Mouse (Mus musculus) limb, embryonic 13.5 days (tissue): Measurements from ENCODE around the gene Fez2. TPM values are rescaled to one million over a fixed set of nuclear protein-coding genes. Genes with fewer than 3 reads are reported as not detected.

Experiments
- ATAC-seq: fragments of 200-750 bp; cut with Nextera tagmentation; 2 replicates; pipeline ENCODE4 v1.8.0; 2017; ENCODE audit warnings: low read depth, moderate number of reproducible peaks, moderate TSS enrichment; ENCODE audit not compliant: low FRiP score
- H3K27ac ChIP-seq: fragments of 300-500 bp; sonication (generic); 2 replicates; pipeline ENCODE4 v1.5.1; 2015; ENCODE audit warnings: inconsistent platforms, mild to moderate bottlenecking, moderate library complexity
- H3K27me3 ChIP-seq: fragments of 300-500 bp; sonication (generic); 2 replicates; pipeline ENCODE4 v1.6.1; 2015; ENCODE audit warnings: mild to moderate bottlenecking, inconsistent platforms
- H3K36me3 ChIP-seq: fragments of 300-500 bp; sonication (generic); 2 replicates; pipeline ENCODE4 v1.6.1; 2015; ENCODE audit warnings: inconsistent platforms, mild to moderate bottlenecking, moderate library complexity
- H3K4me1 ChIP-seq: fragments of 300-500 bp; sonication (generic); 2 replicates; pipeline ENCODE4 v1.6.1; 2015; ENCODE audit warnings: inconsistent platforms
- H3K4me2 ChIP-seq: fragments of 300-500 bp; sonication (generic); replicated peaks from 2 replicates; pipeline ENCODE4 v1.6.1; 2015; ENCODE audit warnings: inconsistent platforms, mild to moderate bottlenecking, moderate library complexity
- H3K4me3 ChIP-seq: fragments of 300-500 bp; sonication (generic); 2 replicates; pipeline ENCODE4 v1.5.1; 2015; ENCODE audit warnings: moderate library complexity, mild to moderate bottlenecking, inconsistent platforms
- H3K9ac ChIP-seq: fragments of 300-500 bp; sonication (generic); 2 replicates; pipeline ENCODE4 v1.6.1; 2015; ENCODE audit warnings: mild to moderate bottlenecking, inconsistent platforms
- H3K9me3 ChIP-seq: fragments of 300-500 bp; sonication (generic); 2 replicates; pipeline ENCODE4 v1.6.1; 2016; ENCODE audit warnings: inconsistent platforms
- WGBS: fragments of 180-500 bp; shearing (Covaris S2); methylation state at CpG from one replicate; pipeline ENCODE4 v1.1.7; 2015; 5-methylcytosine and 5-hydroxymethylcytosine counted together
- polyA plus RNA-seq: library from polyadenylated mRNA; unstranded; fragments of >200 nt; fragmentation: Nextera tagmentation; extraction: Ambion mirVana; gene quantifications from 2 replicates; pipeline ENCODE4 v1.2.1, GENCODE M21; 2015

Gene Fez2
- polyA plus RNA-seq, result 41.2 and 43.7 TPM in 2 replicates

DNA sequence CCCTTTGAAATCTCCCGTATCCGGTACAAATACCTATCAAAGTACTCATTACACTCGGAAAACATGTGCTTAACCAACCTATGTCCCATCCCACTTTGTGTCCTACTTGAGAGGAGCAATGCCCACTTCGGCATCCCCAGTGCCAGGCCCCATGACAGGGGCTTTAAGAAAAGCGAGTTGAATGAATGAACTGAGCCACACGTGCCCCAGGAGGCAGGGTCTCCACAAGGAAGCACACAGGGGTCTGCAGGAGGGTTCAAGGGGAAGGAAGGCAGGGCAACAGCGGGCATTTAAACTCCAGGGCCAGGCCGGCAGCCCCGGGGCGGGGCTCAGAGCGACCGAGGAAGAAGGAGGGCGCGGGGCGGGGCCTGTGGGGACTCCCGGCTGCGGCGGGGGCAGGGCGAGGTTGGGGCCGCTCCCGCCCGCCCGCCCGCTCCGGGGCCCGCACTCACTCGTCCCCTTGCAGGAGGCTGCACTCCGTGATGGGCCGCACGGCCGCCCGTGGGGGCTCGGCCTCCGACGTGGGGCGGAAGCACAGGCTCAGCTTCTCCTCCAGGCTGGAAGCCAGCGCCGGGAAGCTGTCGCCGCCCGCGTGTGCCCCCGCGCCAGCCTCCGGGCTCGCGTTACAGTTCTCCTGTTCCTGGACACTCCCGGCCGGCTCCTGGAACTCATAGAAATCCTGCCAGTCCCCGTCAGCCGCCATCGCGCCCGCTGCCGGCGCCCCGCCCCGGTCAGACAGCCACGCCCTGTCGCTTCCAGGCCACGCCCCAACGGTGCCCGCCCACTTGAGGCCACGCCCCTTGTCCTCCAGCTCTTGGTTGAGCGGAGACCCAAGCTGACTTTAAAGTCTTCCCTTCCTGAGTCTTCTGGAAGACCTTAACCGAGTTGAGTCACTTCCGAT lies at the start of gene Fez2:
Fez2 (minus strand) TSS at position 772 of the 901 bp plus-strand sequence.
- ATAC-seq, result peak; percentile 95
- Histone ChIP-seq H3K4me2 (peak within 1 kb of the TSS; percentile 74), H3K27me3 (no peaks in the 10 kb centered on the region), H3K4me1 (peaks cover 12% of the 10 kb centered on the region), H3K4me3 (peak within 1 kb of the TSS; percentile 86), H3K27ac (peak within 1 kb of the TSS; percentile 94), H3K9me3 (no peaks in the 10 kb centered on the region), H3K36me3 (peaks cover 2% of the 10 kb centered on the region; the same call in 1 of the 2 replicates), H3K9ac (peak within 1 kb of the TSS; percentile 87)
- WGBS, result 1% methylated on average over 48 of the region's 67 CpGs

DNA sequence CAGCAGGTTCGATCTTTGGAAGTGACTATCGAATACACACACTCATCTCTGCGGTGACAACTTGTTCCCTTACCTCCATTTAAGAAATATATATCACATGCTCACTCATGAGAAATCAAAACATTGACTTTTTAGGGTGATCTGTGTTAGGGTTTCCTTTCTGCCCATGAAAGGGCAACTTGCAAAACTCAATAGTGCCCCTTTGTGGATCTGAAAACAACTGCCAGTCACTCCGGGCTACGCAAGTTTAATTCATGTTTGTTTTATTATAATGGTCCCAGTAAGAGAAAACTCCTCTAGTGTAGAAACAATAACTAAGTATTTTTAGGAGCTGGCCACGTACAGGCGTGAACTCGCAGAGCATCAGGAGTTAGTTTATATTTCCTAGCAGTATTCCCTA lies 47.5 kb upstream of the Fez2 start:
- Histone ChIP-seq H3K36me3 (no peaks in the 10 kb centered on the region), H3K27ac (no peak overlapping the region), H3K4me1 (no peaks in the 10 kb centered on the region), H3K4me3 (no peak overlapping the region), H3K4me2 (no peak overlapping the region), H3K9ac (no peak overlapping the region), H3K27me3 (0 out of 2 replicates have a peak, but pooled peaks cover 2% of the 10 kb centered on the region), H3K9me3 (no peaks in the 10 kb centered on the region)
- no peak for ATAC-seq
- 80% methylated on average over 8 of the region's 8 CpGs for WGBS

DNA sequence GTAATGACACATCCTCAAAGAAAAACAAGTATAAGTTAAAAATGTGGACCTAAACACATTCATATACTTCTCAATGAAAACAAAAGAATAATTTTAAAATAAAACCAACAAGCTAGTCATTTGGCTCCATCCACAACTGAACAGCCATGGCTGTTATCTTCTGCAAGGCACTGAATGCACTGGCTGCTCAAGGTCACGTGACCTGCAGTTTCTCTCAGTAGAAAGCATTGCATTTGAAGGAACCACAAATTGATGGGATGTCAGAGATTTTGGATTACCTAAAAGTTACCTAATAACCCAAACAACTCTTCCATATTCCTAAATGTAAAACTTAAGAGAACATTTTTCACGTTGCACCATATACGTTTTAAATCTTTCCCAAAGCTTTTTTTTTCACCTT lies 47.1 kb upstream of the Fez2 start:
- no peaks in the 10 kb centered on the region for H3K36me3 ChIP-seq
- H3K9ac ChIP-seq, result no peak overlapping the region
- 0 out of 2 replicates have a peak, but pooled peaks cover 2% of the 10 kb centered on the region for H3K27me3 ChIP-seq
- H3K9me3 ChIP-seq, result peaks cover 3% of the 10 kb centered on the region; the same call in 1 of the 2 replicates
- 89% methylated on average over 3 of the region's 3 CpGs for WGBS
- H3K27ac ChIP-seq, result no peak overlapping the region
- H3K4me2 ChIP-seq, result no peak overlapping the region
- no peak overlapping the region for H3K4me3 ChIP-seq
- no peak for ATAC-seq
- H3K4me1 ChIP-seq, result no peaks in the 10 kb centered on the region

DNA sequence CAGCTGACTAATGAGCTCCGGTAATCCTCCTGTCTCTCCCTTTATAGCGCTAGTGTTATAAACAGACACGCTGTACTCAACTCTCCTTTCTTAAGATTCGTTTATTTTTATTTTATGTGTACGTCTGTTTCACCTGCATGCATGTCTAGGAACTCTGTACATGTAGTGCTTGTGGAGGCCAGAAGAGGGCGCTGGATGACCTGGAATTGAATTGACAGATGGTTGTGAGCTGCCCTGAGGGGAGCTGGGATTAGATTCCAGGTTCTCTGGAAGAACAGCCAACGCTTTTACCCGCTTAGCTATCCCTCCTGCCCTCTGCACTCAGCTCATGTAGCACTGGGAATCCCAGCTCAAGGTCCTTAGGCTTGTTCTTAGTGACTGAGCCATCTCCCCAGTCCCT lies 42.2 kb upstream of the Fez2 start:
- no peak for ATAC-seq
- no peak overlapping the region for H3K27ac ChIP-seq
- WGBS, result 75% methylated on average over 8 of the region's 8 CpGs

DNA sequence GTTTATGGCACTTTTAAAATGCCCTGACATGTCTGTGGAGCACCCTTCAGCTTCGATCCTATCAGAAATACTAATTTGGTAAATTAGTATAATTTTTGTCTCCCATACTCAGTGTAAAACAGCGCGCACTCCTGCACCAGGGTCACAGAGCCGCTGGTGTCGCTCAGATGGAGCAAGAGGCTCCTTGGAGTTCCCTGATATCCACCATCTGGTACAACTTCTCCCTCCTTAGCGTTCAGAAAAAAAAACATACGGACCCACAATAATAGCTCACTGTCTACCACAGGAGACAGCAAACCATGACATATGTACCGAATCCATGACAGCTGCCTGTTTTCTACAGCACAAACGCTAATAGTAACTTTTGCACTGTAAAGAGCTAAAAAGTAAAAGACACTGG lies 37.6 kb upstream of the Fez2 start:
- ATAC-seq, result no peak
- WGBS, result 82% methylated on average over 9 of the region's 9 CpGs

More for the DNA sequence above, 42.2 kb upstream of the Fez2 start:
- H3K4me1 ChIP-seq, result no peaks in the 10 kb centered on the region
- H3K36me3 ChIP-seq, result no peaks in the 10 kb centered on the region
- no peak overlapping the region for H3K4me2 ChIP-seq
- H3K9me3 ChIP-seq, result peaks cover 5% of the 10 kb centered on the region; the same call in 1 of the 2 replicates
- no peak overlapping the region for H3K4me3 ChIP-seq
- no peak overlapping the region for H3K9ac ChIP-seq
- 0 out of 2 replicates have a peak, but pooled peaks cover 2% of the 10 kb centered on the region for H3K27me3 ChIP-seq

DNA sequence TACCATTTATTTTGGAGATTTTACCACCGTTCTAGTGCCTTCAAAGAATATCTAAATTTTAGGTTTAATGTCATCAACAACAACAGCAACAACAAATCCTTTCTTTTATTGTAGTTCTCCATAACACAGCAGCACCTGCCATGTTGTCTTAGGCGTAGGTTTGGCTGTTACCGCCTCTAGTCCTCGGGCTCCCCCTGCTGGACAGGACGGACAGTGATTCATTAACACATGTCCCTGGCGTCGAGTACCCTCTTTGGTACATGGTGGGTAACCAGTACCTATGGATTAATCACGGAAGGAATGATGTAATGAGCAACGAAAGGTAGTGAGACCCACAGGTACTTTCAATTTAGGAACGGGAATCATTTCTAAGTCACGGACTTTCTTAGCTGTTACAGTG lies 37.2 kb upstream of the Fez2 start:
- no peak for ATAC-seq
- WGBS, result 35% methylated on average over 11 of the region's 11 CpGs
- H3K27ac ChIP-seq, result no peak overlapping the region
- H3K4me2 ChIP-seq, result no peak overlapping the region
- H3K9me3 ChIP-seq, result peaks cover 2% of the 10 kb centered on the region; the same call in 1 of the 2 replicates
- H3K27me3 ChIP-seq, result no peaks in the 10 kb centered on the region
- H3K9ac ChIP-seq, result no peak overlapping the region
- H3K4me3 ChIP-seq, result no peak overlapping the region
- peaks cover 6% of the 10 kb centered on the region; the same call in 1 of the 2 replicates for H3K4me1 ChIP-seq
- no peaks in the 10 kb centered on the region for H3K36me3 ChIP-seq

More for the DNA sequence above, 37.6 kb upstream of the Fez2 start:
- Histone ChIP-seq H3K27ac (no peak overlapping the region), H3K9me3 (peaks cover 5% of the 10 kb centered on the region; the same call in 1 of the 2 replicates), H3K4me2 (no peak overlapping the region), H3K27me3 (no peaks in the 10 kb centered on the region), H3K4me3 (no peak overlapping the region), H3K4me1 (peaks cover 6% of the 10 kb centered on the region; the same call in 1 of the 2 replicates), H3K9ac (no peak overlapping the region), H3K36me3 (no peaks in the 10 kb centered on the region)

DNA sequence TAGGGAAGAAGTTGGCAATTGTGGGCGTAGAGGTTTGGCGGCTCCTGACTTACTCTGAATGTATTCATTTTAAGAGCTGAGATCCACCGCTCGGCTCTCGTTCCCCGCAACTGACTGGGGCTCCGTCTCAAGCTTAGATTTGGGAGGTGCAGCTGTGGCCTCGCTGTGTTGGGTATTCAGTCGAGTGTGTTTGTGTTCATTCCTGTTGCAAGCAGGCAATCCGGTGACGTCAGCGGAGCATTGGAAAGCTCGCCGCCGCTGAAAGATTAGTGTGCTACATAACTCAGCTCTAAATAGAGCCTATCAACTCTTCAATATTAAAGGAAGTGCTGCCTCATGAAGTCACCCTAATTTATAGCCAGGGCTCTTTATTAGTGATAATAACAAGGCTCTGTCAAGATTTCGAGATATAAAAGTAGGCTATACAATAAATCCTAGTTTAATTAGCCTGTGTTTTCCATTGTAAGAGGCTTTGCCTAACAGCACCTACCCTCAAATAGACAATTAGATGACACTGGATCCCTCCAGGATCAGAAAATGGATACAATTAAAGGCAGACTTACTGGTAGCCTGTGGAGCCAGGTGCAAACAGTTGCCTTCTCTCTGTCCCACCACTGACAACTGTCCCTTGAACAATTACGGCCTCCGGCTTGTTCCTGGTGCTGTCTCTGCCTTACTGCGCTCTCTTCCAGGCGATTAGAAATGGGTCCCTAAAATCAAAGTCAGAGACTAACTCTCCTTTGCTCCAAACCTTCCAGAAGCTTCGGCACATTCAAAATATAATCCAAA lies 36.4 kb upstream of the Fez2 start:
- no peak for ATAC-seq
- no peaks in the 10 kb centered on the region for H3K36me3 ChIP-seq
- peaks cover 6% of the 10 kb centered on the region; the same call in 1 of the 2 replicates for H3K4me1 ChIP-seq
- H3K27me3 ChIP-seq, result no peaks in the 10 kb centered on the region
- H3K4me2 ChIP-seq, result 0 out of 2 replicates have a peak overlapping the region, but pooled peaks have one; percentile 23
- 72% methylated on average over 21 of the region's 21 CpGs for WGBS
- H3K4me3 ChIP-seq, result no peak overlapping the region
- no peak overlapping the region for H3K9ac ChIP-seq
- no peak overlapping the region for H3K27ac ChIP-seq
- H3K9me3 ChIP-seq, result no peaks in the 10 kb centered on the region

DNA sequence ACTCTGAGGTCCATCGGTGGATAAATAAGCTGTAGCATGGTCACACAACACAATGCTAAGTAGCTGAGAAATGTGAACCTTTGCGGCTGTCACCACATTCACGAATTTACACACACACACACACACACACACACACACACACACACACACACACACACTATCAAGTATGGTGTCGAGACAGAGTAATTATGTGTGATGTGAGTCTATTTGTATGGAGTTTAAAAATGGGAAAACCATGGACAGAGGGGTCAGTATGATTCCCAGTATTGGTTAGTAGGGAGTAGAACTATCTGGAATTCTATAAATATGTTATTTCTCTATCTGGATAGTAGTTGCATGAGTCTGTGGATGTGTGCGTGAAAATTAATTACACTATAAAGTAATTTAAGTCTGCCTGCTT lies 35.6 kb upstream of the Fez2 start:
- Histone ChIP-seq H3K4me1 (peaks cover 6% of the 10 kb centered on the region; the same call in 1 of the 2 replicates), H3K4me3 (no peak overlapping the region), H3K27me3 (no peaks in the 10 kb centered on the region), H3K9ac (no peak overlapping the region), H3K27ac (no peak overlapping the region), H3K9me3 (no peaks in the 10 kb centered on the region), H3K4me2 (no peak overlapping the region), H3K36me3 (no peaks in the 10 kb centered on the region)
- 91% methylated on average over 5 of the region's 5 CpGs for WGBS
- no peak for ATAC-seq

DNA sequence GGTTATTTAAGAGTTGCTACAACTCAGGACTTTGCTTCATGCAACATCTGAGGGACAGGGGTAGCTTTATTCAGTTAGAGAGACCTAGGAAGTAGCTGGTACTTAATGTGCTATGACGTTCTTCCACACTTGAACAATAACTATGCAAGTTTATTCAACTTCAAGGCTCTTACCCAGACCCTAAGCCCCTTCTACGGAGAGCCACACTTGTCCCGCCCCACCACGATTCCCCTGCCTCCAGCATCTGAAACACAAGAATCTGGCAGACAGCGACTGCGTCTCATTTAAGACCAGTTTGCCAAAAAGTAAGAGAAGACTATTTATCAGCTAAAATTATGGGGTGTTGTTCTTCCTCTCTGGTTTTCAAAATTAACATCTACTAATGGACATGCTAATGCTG lies 33.9 kb upstream of the Fez2 start:
- 86% methylated on average over 6 of the region's 6 CpGs for WGBS
- Histone ChIP-seq H3K4me3 (no peak overlapping the region), H3K4me1 (peaks cover 6% of the 10 kb centered on the region; the same call in 1 of the 2 replicates), H3K36me3 (no peaks in the 10 kb centered on the region), H3K27me3 (no peaks in the 10 kb centered on the region), H3K27ac (no peak overlapping the region), H3K9ac (no peak overlapping the region), H3K4me2 (no peak overlapping the region), H3K9me3 (no peaks in the 10 kb centered on the region)
- no peak for ATAC-seq

DNA sequence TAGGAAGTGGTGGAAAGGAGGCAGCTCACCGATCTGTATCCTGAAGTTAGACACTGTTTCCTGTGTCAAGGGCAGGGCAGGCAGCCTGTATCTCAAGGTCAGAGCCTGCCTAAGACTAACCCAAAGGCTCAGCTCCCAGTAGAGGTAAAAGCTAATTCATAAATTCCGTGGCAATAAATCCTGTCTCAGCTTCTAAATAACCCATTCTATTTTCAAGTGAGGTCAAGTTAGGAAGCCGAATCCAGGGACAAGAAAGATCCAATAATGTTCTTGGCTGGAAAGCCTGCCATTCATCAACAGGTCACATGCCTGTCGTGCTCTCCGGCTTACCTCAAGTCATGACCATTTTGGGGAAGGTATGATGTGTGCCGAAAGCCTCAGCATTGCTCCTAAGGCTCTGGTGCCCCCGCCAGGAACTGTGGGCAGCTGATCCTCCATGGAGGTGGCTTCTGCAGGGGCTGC lies 33.4 kb upstream of the Fez2 start:
- H3K4me2 ChIP-seq, result no peak overlapping the region
- H3K9me3 ChIP-seq, result no peaks in the 10 kb centered on the region
- no peak overlapping the region for H3K4me3 ChIP-seq
- no peaks in the 10 kb centered on the region for H3K36me3 ChIP-seq
- peaks cover 6% of the 10 kb centered on the region; the same call in 1 of the 2 replicates for H3K4me1 ChIP-seq
- no peak for ATAC-seq
- no peak overlapping the region for H3K27ac ChIP-seq
- no peak overlapping the region for H3K9ac ChIP-seq
- H3K27me3 ChIP-seq, result no peaks in the 10 kb centered on the region
- 60% methylated on average over 7 of the region's 7 CpGs for WGBS

DNA sequence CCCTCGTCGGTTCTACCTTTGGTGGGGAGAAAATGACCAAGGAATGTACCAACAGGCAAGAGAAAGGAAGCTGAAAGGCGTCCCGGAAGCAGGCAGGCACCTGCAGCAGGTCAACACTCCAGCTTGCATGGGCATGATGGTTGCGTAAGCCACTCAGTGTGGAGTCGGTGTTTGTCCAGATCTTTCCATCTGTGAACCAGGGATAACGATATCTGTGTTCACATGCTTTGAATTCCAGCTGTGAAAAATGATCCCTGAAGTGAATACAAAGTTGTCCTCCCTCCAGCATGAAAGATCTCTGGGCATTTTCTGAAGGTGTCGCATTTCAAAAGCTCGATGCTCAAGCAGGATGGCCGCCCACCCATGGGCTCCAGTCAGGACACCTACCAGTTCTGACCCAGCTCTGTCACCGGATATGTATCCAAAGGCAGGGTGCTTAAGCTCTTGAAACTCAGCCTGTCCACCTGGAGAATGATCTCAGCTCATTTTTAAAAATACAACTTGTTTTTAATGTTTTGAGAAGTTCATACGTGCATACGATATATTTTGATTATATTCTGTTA lies 31.8 kb upstream of the Fez2 start:
- Histone ChIP-seq H3K4me3 (no peak overlapping the region), H3K27ac (no peak overlapping the region), H3K9ac (no peak overlapping the region), H3K9me3 (no peaks in the 10 kb centered on the region), H3K27me3 (no peaks in the 10 kb centered on the region), H3K36me3 (no peaks in the 10 kb centered on the region), H3K4me2 (no peak overlapping the region), H3K4me1 (peaks cover 6% of the 10 kb centered on the region; the same call in 1 of the 2 replicates)
- 55% methylated on average over 13 of the region's 13 CpGs for WGBS
- no peak for ATAC-seq
